Mouse (Mus musculus): ENCODE measurements around the gene Krt81.

Gene Krt81

DNA sequence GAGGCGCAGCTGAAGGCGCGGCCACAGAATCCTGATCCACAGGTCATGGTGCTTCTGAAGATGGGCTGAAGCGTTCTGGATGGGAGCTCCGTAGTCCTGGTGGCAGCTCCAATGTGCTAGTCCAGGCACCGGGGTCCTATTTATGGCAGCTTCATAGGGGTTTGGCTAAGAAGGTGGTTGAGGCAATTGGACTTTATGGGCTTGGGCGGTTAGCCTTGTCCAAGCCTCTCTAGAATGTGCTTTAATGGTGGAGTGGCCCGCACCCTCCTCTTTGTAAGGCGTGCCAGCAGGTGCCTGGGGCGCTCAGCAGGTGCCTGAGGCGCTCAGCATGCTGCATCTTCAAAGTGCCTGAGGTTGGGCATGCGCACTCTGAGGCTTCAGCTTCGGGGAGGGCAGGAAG is at the start of gene Krt81:
Krt81 (minus strand) TSS at position 101 of the 400 bp plus-strand sequence.
- DNase-seq (ENCODE audit: low spot score in 2 of 2): no peak

DNA sequence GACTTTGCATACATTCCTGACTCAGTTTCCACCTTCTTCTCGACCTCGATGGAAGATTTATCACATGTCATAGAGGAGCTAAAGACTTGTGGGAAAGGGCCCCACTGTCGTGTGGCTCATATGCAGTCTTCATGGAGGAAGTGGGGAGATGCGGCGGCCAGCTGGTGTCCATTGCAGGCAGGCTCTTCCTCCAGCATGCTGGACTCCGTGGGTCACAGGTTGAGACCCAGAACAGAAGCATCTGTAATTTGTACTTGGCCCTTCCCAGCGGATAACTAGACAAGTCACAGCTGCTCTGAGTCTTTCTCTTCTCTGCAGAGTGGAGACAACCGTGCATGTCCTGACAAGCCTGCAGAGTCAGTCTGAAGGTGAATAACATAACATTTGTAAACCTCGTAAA is 44.7 kb upstream of the Krt81 start:
- no peak for DNase-seq (ENCODE audit: low spot score in 2 of 2)

DNA sequence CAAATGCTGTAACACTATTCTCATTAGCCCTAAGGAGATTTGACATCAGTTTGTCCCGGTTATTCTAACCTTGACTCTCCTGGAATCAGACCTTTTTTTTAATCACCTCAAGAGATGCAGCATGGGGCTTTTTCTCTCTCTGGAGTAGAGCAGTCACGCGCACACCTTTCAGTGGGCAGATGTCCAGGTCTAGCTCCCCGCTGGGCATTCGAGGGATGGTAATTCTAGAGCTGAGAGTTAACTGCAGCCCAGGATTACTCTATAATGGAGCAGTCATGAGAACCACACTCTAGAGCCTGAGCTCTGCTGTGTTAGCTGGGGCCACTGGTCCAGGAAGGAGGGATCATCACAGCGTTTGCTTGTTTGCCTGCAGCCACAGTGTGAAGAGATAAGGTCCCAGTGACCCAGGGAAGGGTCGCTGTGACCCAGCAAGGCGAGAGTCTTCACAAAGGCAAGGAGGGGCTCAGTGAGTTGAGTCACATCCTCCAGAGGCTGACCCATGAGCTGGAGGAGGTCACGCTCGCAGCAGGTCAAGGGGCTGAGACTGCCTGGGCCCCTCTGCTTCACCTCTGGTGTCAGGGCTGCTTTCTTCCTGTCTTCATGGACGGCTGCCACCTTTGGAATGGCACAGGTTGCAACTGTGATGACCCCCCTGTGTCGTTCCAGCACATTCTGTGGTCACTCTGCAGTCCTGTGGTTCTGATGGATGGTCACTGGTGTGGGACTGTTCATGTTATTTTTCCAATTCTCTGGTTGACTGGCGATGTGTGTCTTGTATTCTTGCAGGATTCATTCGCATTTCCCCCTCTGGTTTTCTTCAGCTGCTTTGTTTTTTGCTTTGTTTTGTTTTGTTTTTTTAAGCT is 43.6 kb upstream of the Krt81 start:
- no peak for DNase-seq (ENCODE audit: low spot score in 2 of 2)

DNA sequence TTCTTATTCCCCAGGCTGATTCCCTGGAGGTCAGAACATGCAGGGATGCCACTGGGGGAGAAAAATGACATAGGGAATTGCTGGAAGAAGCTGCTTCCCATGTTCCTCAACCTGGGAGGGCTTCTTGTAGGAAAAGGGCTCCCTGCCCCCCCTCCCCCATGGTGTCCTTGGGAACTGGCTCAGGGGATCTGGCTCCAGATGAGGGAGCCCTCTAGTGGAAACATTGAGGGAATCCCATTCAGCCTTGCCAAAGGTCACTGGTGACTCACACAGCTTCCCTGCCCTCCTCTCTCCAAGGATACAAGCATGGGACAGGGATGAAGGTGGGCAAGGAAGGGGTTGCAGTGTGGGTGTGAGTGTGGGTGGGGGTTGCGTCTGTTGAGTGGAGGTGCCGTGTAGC is 33.6 kb upstream of the Krt81 start:
- DNase-seq (ENCODE audit: low spot score in 2 of 2): peak in 1 of 2 experiments; percentile 11

DNA sequence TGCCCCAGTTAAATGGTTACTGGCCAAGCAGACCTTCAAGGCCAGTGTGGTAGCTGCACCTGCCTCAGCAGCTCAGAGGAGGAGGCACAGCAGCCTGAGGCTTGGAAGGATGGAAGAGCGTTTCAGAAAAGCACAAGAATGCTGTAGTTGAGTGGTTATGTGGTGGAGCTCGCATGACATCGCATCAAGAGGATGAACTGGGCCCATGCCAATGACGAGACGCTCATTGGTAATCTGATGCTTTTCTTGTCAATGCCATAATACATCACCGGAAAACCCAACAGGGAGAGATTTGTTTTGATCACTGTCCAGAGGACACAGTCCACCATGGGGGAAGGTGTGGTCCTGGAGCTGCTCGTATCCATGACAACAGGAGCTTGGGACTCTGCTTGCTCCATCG is 31.7 kb upstream of the Krt81 start:
- DNase-seq (ENCODE audit: low spot score in 2 of 2): no peak

DNA sequence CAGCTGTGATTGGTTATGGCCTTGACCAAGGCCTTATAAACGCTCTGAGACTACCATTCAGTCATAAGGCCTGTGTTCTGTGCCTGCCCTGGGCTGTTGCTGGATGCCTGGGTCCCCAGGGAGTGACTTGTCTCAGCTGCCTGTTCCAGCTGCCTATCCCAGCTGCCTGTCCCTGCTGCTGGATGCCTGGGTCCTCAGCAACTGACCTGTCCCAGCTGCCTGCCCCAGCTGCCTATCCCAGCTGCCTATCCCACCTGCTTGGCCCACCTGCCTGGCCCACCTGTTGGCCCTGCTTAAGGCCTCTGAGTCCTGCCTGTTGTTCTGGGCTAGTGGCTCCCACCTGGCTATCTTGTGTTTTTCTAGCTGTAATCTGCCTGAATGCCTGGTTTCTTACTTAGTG is 30.7 kb upstream of the Krt81 start:
- no peak for DNase-seq (ENCODE audit: low spot score in 2 of 2)

DNA sequence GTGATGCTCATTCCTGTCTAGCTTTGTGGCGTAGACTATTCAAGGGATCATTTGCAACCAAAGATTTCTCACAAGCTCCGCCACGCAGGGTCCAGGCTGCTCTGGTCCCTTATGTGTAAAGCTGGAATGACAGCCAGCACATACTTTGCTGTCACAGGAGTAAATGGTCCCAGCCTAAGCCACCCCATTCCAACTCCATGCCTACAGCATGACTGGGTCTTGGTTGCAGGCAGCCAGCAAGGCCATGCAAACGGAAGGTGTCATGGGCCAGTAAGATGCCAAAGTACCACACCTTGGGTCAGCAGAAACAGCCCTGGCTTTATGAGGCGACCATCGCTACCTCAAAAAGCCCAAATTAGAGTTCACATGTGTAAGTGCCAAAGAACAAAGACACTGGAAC is 30.2 kb upstream of the Krt81 start:
- no peak for DNase-seq (ENCODE audit: low spot score in 2 of 2)

DNA sequence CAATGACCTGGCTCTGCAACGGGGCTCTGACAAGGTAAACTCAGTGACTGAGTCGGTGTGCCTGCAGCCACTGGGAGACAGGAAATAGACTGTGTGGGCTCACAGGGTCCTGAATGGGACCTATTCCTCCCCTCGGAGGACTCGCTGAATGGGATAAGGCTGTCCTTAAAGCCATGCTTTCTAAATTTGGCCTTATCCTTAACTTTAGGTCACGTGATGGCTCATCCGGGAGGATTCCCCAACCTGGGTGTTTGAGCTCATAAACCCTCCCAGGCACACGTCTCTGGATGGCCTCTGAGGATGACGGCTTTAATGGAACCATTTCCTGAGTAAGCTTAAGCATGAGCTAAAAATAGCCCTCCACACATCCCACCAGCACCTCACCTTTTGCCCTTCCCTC is 29.2 kb upstream of the Krt81 start:
- no peak for DNase-seq (ENCODE audit: low spot score in 2 of 2)

DNA sequence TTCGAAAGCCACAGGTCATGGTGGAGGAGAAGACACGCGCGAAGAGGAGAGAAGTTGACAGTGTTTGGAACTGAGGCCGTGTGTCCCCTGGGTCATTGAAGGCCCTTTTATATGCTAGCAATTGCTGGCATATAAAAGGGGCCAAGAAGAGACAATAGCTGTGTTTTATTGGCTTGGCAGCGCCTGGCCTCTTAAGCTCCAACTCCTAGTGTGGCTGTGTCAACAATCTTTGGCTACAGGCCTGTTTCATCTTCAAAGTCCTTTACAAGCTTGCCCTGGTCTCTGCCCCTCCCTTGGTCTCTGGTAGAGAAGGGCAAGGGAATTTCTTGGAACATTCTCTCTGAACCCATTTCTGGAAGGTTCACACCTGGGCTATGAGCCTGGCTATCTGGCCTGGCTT is 27.9 kb upstream of the Krt81 start, which contains the start of gene Krt83:
Krt83 (minus strand) TSS at position 82 of the 400 bp plus-strand sequence.
- no peak for DNase-seq (ENCODE audit: low spot score in 2 of 2)

DNA sequence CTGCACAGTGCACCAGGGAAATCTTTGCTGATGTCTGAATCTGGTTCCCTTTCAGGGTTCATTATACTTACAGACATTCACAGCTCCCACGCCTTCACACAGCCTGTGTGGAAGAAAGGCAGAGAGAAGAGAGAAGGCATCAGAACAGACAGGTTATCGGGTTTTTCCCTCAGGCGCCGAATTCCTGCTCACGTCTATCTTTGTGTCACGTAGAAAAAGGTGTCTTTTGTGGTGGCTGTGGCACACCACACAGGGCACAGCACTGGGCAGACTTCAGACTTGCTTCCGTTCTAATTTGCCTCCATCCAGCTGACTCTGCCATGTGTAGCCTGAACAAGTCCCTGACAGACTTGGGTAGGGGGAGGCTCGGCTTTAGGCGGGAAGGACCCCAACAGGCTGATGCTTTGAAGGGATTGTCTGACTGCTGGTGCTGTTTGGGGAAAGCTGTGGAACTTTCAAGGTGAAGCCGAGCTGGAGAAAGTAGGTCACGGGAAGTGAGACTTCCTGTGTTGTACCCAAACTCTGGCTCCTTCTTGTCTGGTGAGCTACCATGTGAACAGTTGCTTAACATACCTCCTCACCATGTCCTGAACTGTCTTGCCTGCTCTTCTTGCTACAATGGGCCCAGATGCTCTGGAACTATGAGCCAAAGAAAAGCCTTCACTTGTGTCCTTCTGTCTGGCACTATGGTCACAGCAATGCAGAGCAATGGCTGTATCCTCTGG is 22.5 kb upstream of the Krt81 start:
- DNase-seq (ENCODE audit: low spot score in 2 of 2): peak; percentile 48 to 60

DNA sequence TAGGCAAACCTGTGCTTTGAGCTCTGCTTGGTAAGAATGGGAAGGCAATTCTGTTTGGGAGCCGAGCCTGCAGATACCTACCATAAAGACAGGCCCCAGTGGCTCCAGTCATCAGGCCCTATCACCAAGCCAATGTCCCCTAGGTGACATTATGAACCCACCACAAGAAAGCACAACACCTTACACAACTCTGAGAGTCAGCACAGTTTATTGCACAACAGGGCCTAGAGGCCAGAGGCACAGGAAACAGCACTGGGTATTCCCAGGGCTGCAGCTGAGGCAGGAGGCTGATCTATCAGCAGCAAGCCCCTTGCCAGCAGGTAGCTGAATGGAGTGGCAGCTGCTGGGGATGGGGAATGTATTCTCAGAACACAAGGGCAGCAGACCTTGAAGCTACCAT is 21.4 kb upstream of the Krt81 start:
- no peak for DNase-seq (ENCODE audit: low spot score in 2 of 2)

DNA sequence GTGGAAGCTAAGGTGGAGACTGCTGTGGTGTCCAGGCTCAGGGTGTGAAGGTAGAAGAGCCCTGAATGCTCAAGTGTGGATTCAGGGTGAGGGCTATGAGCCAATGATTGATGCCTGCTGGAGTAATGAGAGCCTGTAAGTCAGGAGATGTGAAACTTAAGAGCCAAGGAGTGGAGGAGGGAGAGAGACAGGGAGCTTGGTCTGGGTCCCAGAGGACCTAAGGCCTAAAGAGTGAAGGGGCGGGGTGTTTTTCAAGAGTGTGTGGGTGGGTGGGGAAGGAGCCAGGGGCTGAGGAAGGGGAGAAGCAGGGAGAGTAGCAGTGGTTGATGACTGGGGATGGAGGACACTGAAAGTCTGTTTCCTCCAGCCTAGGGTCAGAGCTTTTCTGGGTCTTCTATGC is 20.1 kb upstream of the Krt81 start:
- no peak for DNase-seq (ENCODE audit: low spot score in 2 of 2)

DNA sequence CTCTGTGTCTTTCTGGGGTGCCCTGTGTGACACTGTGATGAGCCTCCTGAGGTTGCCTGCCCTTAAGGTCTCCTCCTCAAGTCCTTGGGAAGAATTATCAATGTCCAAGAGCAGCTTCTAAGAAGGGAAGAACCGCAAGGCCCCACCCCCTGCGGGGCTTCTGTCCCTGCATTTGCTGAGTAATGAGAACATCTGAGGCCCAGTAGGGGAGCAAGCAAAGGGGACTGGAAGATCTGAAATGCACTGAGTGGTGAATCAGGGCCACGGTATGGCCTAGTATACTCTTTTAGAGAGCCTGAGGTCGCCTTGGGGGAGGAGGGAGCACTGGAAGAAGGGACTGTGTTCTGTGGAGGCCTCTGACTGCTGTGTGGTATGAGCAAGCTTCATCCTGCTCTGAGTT is 18.5 kb upstream of the Krt81 start:
- no peak for DNase-seq (ENCODE audit: low spot score in 2 of 2)

DNA sequence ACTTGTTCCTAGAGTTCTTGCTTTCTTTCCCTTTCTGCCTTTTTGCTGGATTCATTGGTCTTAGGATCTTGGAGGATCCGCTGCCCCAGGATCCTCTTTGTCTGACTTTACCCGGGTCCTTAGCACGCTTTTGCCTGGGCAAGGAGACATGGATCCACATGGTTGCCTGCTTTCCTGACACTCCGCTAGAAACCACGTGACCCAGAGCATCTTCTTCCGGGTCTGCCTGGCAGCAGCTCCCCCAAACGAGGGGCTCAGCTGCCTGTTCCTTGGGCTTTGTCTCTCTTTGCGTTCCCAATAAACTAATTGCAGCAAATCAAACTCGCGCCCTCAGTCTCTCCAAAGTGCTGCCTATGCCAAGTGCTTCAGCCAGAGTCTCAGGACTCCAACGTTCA is 16.1 kb upstream of the Krt81 start:
- no peak for DNase-seq (ENCODE audit: low spot score in 2 of 2)

DNA sequence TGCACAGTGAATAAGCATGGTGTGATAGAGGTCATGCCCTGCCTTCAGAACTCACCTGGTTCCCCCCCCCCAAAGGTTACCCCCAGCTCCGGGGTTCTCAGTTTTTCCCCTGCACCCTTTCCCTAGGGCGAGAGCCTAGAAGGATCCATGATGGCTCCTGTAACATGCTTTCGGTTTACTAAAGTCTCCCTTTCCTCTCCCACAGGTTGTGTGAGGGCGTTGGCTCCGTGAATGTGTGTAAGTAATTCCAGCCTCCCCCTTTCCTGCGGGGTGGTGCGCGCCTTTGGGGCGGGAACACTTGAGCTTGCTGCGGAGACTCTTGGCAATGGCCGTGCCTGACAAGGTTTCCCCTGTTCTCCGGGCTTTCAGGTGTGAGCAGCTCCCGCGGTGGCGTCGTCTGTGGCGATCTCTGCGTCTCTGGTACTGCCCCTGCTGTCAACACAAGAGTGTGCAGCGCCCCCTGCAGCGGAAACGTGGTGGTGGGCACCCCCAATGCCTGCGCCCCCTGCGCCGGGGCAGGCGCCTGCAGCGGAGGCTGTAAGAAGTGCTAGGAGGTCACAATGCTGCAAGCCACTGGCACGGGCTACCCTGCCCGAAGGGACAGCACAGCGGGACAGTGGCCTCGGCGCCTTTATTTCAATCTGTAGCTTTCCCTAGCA is 15.6 kb upstream of the Krt81 start:
- DNase-seq (ENCODE audit: low spot score in 2 of 2): peak; percentile 24 to 44

DNA sequence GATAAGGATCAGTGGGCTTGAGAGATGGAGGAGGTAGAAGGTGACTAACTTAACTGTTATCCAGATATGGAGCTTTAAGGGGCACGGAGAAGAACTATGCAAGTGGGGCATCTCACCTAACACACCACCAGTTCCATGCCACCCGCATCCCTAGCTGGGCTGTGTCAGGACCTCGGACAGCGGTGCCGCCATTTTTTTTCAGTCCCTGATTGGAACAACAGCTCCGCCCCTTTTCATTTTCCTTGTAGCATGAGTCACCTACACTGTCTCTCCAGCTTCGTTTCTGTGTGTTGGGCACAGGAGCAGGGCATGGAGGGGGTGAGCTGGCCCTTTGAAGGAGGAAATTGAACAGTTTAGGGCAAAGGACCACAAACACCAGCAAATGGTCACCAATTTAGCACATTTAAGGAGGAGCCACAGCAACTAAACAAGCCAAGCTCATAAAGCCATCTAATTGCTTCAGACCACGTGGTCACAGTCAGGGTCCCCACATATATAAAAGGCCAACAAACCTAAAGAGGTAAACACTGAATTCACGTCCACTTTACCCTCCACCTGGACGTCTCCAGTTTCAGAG is 9.5 kb upstream of the Krt81 start, which contains the start of gene Krt86:
Krt86 (plus strand) TSS at position 527 of the 577 bp plus-strand sequence.
- no peak for DNase-seq (ENCODE audit: low spot score in 2 of 2)

DNA sequence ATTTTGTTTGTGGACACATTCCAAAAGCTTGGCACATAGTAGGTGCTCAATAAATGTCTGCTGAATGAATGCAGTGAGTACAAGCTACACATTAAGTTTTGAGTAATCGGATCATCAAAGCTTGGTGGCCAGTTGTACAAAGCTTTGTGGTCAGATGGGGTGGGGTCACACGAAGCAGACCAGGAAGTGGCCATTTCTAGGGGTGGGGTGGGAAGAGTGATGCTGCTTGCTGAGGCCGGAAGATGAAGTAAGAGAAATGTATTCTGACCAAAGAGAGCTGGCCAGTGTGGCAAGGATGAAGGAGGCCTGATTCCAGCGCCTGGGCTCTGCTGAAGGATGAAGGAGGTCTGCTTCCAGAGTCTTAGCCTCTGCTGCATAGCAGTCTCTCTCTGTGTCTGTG is 5.5 kb upstream of the Krt81 start:
- DNase-seq (ENCODE audit: low spot score in 2 of 2): no peak

DNA sequence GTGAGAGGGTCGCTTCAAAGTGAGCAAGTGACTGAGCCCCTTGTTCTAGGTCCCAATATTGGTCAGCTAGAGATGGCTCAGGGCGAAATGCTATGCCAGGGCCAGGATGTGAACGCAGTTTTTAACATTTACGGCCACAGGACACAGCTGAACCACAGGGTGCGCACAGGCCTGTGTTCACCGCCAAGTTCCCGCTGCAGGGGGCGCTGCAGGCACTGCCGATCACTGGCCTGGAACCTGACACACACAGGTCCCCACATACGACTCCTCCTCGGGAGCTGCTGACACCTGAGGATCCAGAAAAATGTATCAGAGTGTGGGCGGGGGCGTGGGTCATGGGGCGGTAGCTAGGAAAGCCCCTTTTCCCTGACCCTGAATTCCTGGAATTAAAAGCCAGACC is 4.3 kb downstream of the Krt81 start:
- no peak for DNase-seq (ENCODE audit: low spot score in 2 of 2)

DNA sequence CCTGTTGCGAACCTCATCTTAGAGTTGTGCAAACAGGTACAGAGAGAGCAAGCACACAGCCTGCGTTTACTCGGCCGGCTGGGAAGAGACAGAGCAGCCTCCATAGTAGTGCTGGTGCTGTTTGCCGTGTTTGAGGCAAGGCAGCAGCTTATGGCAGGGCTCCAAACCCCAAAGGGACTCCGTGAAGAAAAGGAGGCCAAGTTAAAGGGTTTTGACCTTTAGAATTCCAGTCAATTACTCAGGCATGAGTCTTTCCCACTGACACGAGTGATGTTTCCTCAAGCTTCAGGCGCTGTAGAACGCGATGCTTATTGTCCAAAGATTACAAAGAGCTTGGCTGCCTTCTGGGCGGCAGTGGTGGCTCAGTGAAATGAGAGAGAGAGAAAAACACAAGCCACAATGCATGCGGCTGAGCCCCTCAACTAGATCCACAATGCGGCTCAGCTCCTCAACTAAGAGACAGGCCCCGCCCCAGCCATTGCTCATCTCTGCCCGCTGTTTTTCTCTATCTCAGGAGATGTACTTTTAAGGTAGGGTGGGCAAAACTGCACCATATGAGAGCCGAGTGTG is 5.1 kb downstream of the Krt81 start:
- no peak for DNase-seq (ENCODE audit: low spot score in 2 of 2)

DNA sequence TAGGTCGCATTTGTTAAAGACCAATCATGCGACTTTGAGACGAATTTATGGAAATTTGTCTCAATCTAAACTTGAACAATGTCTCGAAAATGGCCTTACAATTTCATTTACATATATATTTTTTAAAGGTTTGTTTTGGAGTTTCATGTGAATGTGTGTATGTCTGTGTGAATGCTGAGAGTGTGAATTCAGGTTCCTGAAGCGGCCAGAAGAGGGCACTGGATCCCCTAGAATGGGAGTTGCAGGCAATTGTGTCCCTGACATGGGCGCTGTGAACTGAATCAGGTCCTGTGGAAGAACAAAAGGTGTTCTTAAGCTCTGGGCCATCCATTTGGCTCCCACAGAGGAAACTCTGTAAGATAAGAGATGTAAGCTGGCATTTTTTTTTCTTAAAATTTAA is 7.7 kb downstream of the Krt81 start:
- DNase-seq (ENCODE audit: low spot score in 2 of 2): no peak

DNA sequence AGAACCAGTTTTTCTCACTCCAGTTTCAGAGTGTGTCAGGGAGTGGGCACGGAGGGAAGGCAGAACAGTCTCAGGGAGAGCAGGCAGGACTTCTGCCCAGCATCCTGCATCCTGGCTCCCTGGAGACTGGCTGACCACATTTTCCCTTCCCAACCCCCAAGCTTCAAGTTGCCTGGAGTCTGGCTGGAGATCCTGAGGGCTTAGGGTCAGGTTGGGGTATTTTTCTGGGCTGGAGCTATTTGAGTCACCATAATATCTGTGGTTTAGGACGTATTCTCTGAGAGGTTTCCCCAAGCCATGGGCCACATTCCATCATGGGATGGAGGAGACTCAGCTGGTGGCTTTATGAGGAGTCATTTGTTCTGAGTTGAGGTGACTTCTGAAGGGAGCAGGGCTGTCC is 8.3 kb downstream of the Krt81 start:
- DNase-seq (ENCODE audit: low spot score in 2 of 2): no peak

DNA sequence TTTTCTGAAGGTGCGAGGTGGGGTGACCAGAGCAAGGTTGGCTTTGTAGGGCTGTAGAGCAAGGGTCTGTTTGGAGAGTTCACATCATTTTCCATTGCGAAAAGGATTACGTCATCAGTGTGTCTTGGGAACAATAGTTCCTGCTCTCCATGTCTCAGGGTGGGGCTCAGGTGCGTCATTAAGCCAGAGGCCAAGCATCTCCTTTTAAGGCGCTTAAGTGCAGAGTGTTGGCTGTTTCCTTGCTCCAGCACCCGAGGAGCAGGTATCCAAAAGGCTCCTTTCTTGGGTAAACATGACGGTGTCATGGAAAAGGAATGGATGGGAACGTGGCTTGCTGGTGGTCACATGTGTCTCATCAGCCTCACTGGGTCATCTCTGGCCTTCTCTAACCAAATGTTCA is 8.8 kb downstream of the Krt81 start:
- DNase-seq (ENCODE audit: low spot score in 2 of 2): no peak

Measured in frontal cortex, postnatal 36 days (tissue).